Mouse (Mus musculus) right cerebral cortex, postnatal 25 days (tissue): ENCODE data around the gene Zfyve1.
"Not testable (repeated sequence)": the region's sequence is repeated elsewhere in the genome, so short reads cannot be mapped to it uniquely, and the experiment has no call there.

Experiments
- DNase-seq: peaks from one replicate; pipeline ENCODE4 v3.0.0; 2022

Zfyve1 gene

DNA sequence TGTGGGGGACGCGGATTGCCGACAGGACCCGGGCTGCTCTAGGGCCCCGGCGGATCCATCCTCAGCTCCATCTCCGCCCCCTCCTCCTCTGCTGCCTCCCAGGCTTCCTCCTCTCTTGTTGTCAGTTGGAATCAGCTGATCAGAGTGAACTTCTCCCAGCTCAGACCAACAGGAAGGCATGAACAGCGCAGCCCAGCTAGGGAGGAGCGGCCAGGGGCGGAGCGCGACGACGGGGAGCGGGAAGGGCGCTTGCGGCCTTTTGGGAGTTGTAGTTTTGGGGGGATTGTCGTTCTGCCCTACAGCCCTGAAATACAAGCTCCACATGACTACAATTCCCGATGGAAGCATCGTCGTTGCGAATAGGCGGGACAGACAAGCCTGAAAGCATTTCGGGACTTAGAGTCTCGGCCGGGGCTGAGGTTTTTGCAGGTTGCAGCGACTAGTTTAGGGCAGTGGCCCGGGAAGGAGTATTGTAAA is at the start of gene Zfyve1:
Zfyve1 (minus strand) TSS at position 198 of the 477 bp plus-strand sequence.
- DNase-seq: peak; percentile 96

DNA sequence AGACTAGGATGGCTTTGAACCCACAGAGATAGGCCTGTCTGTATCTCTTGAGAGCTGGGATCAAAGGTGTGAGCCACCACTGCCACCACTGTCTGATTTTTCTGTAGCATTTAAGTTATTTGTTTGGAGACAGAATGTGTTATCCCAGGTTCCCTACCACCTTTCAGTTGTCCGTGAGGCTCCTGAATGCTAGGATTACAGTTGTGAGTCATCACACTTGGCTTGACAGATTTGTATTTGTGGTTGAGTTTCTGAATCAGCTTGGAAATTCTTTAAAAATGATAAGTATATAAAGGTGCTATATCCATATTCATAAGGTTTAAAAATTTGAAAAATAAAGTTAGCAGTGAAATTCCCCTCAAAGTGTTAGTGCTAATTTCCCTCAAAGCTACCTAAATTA is 46.1 kb upstream of the Zfyve1 start:
- DNase-seq: no peak

DNA sequence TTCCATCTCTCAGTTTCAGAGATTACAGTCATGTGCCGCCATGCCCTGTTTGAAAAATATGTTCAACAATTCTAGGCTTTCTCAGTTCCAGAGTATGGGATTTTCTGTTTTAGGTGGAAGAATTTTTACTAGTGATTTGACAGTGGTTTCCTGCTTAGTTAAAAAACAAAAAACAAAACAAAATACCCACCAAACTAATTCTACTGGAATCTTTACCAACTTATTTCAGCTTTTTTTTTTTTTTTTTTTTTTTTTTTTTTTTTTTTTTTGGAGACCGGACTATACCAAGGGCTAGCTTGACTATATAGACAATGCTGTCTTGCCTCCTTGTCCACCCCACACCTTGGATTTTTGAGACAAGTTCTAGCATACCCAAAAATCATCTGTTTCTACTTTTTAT is 44.2 kb upstream of the Zfyve1 start:
- DNase-seq: no peak

DNA sequence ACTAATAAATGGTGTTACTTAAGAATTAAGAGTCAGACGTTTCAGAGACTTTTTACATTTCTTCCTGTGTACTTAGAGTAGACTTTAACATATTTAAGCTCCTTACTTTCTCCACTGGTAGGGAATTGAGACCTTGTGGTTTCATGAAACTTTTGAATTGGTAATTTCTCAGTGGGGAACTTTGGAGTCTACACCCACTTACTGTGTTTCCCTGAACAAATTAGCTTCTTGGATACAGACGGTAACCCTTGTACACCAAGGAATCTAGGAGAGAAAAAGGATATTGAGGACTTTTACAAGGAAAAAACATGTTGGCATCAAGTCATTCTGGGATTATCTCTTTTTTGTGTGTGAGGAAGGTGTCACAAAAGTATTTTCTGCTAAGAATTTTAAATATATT is 36.8 kb upstream of the Zfyve1 start:
- no peak for DNase-seq

DNA sequence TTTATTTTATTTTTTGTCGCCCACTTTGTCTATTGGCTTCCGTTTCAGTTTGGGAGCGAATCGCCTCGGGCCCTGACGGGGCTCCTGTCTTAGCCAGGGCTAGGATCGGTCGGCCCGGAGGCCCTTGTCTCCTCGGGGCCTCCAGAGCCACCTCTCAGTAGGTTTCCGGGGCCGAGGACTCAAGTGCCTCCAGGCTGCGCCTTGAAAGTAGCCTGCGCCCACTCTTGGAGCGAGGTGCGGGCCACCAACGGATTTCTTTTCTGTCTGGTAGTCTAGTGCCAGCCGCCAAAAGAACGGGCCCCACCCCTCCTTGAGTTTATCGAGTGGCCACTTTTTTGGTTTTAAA is 35.6 kb upstream of the Zfyve1 start:
- peak; percentile 60 for DNase-seq

GRCm38 (mm10) chr12:83631743-83632679 is 35.0 kb upstream of the Zfyve1 start:
- peak; percentile 96 for DNase-seq

GRCm38 (mm10) chr12:83630936-83631335 is 33.9 kb upstream of the Zfyve1 start, which contains the start of gene Rbm25:
Rbm25 (plus strand) TSS chr12:83631236.
- not testable (repeated sequence) for DNase-seq

- no peak for DNase-seq
Measured at GRCm38 (mm10) chr12:83624321-83624720, 27.3 kb upstream of the Zfyve1 start.

GRCm38 (mm10) chr12:83622031-83622755 is 25.2 kb upstream of the Zfyve1 start:
- DNase-seq: no peak

DNA sequence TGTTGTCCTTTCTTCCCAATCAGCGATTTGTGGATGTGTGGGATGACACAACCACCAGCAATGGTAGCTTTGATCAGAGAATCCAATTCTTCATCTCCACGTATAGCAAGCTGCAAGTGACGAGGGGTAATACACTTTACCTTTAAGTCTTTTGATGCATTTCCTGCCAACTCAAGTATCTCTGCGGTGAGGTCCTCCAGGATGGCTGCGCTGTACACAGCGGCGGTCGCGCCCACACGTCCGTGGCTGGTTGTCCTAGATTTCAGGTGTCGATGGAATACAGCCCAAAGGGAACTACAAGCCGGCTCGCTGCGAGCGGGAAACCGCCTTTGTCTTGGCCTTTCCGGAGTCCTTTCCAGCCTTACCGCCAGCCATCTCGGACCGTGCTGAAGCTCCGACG is 23.7 kb upstream of the Zfyve1 start:
- not testable (repeated sequence) for DNase-seq

- DNase-seq: no peak
Measured at GRCm38 (mm10) chr12:83618981-83619380, 22.0 kb upstream of the Zfyve1 start.

- DNase-seq: no peak
Measured at GRCm38 (mm10) chr12:83617261-83617660, 20.2 kb upstream of the Zfyve1 start.

- DNase-seq: not testable (repeated sequence)
Measured at GRCm38 (mm10) chr12:83606411-83606810, 9.4 kb upstream of the Zfyve1 start.

DNA sequence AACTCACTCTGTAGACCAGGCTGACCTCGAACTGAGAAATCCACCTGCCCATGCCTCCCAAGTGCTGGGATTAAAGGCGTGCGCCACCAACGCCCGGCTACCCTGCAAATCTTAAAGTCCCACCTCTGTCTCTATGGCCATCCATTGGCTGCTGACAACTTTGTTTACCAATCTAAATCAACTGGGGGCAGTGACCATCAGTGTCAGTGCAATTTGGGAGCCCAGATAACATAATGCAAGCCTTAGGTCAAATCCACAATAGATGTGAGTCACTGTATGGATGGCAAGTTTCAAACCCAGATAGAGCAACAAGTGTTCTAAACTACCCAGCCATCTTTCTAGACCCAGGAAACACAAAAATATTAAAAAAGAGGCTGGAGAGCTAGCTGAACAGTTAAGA is 5.3 kb upstream of the Zfyve1 start:
- DNase-seq: no peak

DNA sequence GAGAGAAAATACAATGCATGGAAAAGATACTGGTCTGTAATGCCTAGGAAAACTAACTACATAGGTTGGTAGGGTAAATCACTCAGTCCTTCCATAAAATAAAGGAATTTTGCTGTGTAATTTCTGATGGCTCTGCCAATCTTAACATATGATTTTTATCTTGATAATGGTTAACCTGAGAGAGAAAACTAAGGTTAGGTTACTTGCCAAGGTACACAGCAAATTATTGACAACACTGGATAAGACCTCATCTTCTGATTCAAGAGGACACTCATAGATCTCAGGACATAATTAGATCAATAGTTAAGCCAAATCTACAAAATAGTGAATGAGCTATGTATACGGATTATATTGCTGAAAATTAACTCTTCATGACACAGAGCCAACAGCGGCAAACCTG is 859 bp upstream of the Zfyve1 start:
- no peak for DNase-seq

DNA sequence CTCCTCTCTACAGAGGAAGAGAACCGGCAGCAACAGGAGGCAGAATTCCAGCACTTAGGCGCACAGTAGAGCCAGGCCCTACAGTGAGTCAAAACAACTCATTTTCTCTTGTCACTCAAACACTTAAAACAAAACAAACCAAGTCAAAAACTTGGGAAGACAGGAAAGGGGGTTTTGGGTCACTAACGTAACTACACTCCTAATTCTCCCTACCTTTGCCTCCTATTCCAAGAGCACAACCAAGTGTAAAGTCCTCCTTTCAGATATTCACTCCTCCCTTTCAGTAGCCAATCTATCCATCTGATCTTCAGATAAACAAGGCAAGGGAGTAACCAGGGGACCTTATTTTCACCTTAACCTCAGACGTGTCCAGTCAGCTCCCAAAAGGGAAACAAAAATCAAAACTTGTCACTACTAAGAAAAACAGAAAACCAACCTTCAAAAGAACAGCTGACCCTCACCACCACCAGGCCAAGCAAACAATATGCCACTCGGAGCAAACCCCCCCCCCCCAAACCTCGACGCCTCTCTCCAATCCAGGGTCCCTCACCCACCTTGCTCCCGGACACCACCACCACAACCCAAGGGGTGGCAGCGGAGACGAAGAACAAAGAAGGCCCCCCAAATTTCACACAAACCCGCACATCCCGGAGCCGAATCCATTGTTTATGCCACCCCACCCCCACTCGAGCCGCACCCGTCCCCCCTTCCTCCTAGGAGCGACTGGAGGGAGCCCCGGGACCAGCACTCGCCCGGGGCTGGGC is 649 bp downstream of the Zfyve1 start:
- no peak for DNase-seq

DNA sequence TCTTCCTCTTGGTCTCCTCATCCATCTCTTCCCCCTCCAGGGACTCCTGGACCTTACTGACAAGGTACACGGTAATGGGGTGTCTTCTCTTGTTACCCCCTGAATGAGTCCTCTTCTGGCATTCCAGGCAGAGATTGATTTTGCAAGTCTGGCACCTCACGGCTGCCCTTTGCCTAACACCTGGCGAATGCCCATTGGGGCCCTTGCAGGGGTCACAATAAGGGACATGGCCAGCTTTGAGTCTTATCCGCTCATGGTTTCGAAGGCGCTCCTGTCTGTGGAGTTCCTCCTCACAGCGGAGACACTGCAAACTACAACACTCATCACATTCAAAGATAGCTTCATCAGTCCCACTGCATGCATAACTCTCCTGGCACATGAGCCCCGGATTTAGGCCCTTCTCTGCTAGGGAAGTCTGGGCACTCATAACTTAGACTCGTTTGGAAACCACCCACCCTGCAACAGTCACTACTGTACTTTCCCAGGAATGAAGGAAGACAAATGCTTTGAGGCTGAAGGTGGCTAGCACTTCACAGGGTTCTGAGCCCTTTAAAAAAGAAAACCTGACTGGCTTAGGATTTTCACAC is 2.5 kb downstream of the Zfyve1 start:
- DNase-seq: peak; percentile 14

DNA sequence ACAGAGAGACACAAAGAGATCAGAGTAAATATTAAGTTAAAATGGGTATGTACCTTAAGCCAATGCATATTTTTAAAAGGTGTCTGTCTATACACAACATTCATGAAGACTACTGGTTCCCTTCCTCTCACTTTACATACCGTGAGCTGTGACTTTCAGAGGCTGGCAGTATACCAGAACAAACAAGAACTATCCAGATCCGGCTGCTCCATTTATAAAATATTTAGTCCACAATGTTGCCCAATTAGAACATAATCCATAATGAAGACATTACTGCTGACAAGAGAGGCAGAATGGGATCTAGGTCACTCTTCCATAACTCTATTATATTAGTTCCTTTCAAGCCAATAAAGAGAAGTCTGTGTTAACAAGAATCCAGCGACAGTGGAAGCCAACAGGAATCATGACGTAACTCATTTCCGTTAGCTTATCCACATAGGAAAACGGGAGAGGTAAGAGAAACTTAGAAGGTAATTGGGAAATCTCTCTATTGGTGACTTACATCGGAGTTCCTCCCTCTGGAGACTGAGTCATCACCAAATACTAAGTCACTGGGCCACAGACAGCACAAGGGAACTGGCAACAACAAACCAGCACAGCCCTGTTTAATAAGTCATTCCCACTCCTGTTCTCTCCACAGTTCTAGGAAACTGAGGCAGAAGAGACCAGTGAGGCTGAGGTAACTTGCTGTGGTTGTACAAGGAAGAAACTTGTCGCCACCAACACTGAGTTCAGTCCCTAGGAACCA is 5.1 kb downstream of the Zfyve1 start:
- no peak for DNase-seq

GRCm38 (mm10) chr12:83586628-83587027 is 10.4 kb downstream of the Zfyve1 start:
- no peak for DNase-seq

DNA sequence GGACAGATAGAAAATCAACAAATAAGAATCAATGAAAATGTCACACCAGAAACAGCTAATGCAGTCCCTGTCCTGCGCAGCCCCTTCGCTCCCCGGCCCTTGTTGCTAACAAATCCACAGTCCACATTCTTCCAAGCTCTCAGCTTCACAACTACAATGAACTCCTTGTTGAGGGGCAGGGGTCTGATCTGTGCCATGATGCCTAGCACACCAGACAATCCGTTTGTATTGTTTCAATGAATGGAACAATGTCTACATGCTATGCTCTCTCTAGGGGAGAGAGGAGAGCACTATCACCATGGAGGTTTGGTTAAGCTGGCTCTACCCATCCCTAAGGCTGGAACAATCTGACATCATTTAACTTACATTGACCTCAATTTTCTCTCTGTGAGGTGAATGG is 14.3 kb downstream of the Zfyve1 start:
- no peak for DNase-seq

DNA sequence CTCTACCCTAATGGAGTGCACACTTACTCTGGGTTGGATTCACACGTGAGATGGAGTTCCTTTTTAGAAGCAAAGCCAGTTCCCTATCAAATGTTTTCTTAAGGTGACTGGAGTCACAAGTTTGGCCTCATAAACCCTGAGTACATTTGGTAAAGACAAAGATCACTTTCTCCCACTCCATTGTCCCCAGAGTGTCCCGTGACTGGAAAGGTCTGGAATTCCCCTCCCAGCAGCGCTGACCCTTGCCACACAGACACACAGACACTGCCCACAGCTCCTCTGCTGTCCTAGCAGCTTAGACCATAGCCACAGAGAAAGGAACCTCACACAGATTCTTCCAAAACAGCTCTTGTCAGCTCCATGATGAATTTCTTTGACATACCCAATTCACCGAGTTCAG is 14.9 kb downstream of the Zfyve1 start:
- no peak for DNase-seq

- no peak for DNase-seq
Measured at GRCm38 (mm10) chr12:83580283-83580682, 16.7 kb downstream of the Zfyve1 start.
